Mouse (Mus musculus): ENCODE data around the gene Dclk1.

DNA sequence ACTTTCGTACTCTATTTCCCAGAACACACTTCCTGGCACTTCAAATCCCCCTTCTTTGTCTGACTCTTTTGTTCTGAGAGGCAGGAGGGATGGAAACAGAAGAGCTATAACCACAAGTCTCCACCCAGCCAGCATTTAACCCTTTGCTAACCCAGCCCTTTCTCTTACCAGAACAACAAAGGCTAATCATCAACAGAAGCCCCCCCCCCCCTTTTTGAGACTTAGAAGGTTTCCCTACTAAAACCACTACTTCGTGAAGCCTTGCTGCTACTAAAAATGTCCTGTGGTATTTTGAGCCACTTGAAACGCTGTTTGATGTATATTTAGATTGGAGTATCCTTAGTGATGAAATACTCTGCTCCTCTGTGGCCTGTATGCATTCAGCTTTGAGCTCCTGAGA is 177.2 kb downstream of the Dclk1 start:
- TF ChIP-seq POLR2A (IDR thresholded peaks at IDR 0.05; ENCODE audit: control insufficient read depth, low read depth, low read length) (no peak), CTCF (IDR thresholded peaks at IDR 0.05; ENCODE audit: control insufficient read depth, insufficient read depth, insufficient replicate concordance, low read depth, low read length) (no peak)
